Mouse (Mus musculus): Measurements from ENCODE around the gene Mlph. TPM values are rescaled to one million over a fixed set of nuclear protein-coding genes. Genes with fewer than 3 reads are reported as not detected.

Gene Mlph
- polyA plus RNA-seq, 1 experiment from 2014 or later = 3.0 TPM

DNA sequence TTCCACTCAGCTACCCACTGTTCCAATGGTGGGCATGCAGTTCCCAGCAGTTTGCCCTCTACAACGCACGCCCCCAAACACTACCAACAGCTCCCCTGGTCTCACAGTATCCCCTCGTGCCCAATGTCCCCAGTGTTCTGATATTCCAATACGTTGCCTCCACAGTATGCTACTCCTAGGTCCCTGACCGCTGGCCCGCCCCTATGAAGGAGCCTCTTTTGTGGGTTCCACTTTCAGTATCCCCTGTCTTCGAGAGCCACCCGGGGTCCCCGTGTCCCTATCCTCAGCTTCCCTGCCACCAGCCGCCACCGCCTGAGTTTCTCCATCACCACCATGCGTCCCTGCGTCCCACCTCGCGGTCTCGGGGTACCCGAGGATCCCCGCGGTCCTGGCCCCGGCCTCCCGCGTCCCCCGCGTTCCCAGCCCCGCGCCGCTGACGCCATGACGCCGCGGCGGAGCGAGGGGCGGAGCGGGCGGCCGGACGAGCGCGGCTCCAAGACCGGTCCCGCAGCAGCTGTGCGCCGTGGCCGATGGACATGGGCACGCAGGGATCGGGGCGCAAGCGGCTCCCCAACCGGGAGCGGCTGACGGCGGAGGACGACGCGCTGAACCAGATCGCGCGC, 83.5 kb downstream of the Mlph start, which contains the start of gene Lrrfip1:
Lrrfip1 (plus strand) TSS at position 470 of the 623 bp plus-strand sequence.
- no peak for TF ChIP-seq CTCF (IDR thresholded peaks at IDR 0.05; ENCODE audit: low read depth)
- Histone ChIP-seq H3K36me3 (ENCODE audit: control insufficient read depth, insufficient read depth) (no peaks in the 10 kb centered on the region), H3K4me3 (ENCODE audit: low read depth, low read length) (peak within 1 kb of the TSS; percentile 73), H3K9ac (ENCODE audit: low read depth, low read length) (peak within 1 kb of the TSS; percentile 72), H3K27me3 (replicated peaks; ENCODE audit: control insufficient read depth, insufficient read depth, low read length) (0 out of 2 replicates have a peak, but pooled peaks cover 4% of the 10 kb centered on the region), H3K9me3 (ENCODE audit: control insufficient read depth) (no peaks in the 10 kb centered on the region), H3K4me2 (replicated peaks; ENCODE audit: low read depth) (peak within 1 kb of the TSS; percentile 98), H3K27ac (ENCODE audit: low read depth, low read length) (no peak within 1 kb of the TSS), H3K4me1 (replicated peaks; ENCODE audit: control insufficient read depth, insufficient read depth, low read length) (no peaks in the 10 kb centered on the region; the same call in 1 of the 2 replicates)
- 2% methylated on average over 52 of the region's 59 CpGs for WGBS
- peak; percentile 69 for ATAC-seq

DNA sequence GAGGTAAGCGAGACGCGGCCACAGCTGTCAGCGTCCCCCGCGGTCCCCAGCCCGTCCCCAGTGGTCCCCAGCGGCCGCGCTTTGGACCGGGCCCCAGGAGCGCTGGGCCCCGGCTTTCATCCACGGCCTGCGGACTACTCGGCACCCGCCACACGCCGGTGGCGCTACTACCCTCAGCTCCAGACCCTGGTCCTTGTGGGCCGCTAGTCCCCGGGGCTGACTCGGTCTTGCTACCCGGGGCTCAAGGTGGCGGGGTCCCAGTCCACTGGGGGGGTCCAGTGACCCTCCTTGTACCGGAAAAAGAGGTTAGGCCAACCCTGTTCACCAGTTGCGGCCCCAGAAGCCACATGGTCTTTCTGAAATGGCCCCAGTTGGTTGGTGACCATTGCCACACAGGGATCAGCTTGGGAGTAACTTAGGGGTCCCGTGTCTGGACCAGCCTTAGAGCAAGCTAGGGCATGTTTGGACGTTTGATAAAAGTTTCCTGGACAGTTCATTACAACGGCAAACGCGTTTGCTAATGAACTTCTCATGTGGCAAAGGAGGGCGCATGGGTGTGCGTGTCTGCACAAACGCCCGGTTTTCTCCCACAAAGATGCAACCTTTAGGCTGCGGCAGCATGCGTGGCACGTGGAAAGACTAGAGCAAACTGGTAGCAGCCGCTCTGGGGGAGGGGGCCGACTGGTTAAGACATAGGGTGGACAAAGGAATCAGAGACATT, 84.2 kb downstream of the Mlph start:
- H3K36me3 ChIP-seq (ENCODE audit: control insufficient read depth, insufficient read depth) = no peaks in the 10 kb centered on the region
- ATAC-seq = peak; percentile 50; the same call in 1 of the 2 replicates
- peak overlapping the region; percentile 73 for H3K4me3 ChIP-seq (ENCODE audit: low read depth, low read length)
- 2% methylated on average over 41 of the region's 41 CpGs for WGBS
- no peaks in the 10 kb centered on the region for H3K9me3 ChIP-seq (ENCODE audit: control insufficient read depth)
- H3K9ac ChIP-seq (ENCODE audit: low read depth, low read length) = peak overlapping the region; percentile 72
- no peak overlapping the region for H3K27ac ChIP-seq (ENCODE audit: low read depth, low read length)
- no peaks in the 10 kb centered on the region; the same call in 1 of the 2 replicates for H3K4me1 ChIP-seq (replicated peaks; ENCODE audit: control insufficient read depth, insufficient read depth, low read length)
- 0 out of 2 replicates have a peak, but pooled peaks cover 4% of the 10 kb centered on the region for H3K27me3 ChIP-seq (replicated peaks; ENCODE audit: control insufficient read depth, insufficient read depth, low read length)
- TF ChIP-seq CTCF (IDR thresholded peaks at IDR 0.05; ENCODE audit: low read depth) = no peak
- H3K4me2 ChIP-seq (replicated peaks; ENCODE audit: low read depth) = peak overlapping the region; percentile 98

DNA sequence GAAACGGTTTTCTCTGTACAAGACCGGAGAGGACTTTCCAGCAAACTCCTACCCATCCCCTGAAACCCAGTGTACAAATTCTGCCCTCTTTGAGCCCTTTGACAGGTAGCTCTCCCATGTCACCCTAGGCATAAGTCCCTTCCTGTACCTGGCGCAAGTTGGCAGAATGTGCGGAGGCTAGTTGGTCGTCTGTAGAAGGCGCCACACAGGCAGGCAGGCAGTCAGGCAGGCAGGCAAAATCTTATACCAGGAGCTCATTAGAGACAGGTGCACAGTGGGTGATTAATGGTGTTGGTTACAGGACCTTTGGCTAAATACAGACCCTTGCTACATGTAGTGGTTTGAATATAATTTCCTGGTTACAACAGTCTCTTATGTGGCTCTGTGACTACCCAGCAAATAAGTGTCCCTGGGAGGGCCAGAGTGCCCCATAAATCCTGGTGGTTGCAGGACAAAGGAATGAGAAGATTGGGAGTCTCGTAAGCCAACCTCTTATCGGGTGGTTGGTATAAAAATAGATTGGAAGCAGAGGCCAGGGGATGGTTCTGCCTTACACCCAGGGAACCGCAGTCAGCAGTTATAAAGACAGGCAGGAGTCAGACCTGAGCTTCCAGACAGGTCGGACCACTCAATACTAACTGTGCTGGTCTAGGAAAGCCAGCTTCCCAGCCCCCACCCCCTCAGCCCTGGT, 85.2 kb downstream of the Mlph start:
- TF ChIP-seq CTCF (IDR thresholded peaks at IDR 0.05; ENCODE audit: low read depth) = no peak
- H3K9me3 ChIP-seq (ENCODE audit: control insufficient read depth) = no peaks in the 10 kb centered on the region
- no peak for ATAC-seq
- H3K9ac ChIP-seq (ENCODE audit: low read depth, low read length) = no peak overlapping the region
- 0 out of 2 replicates have a peak, but pooled peaks cover 4% of the 10 kb centered on the region for H3K27me3 ChIP-seq (replicated peaks; ENCODE audit: control insufficient read depth, insufficient read depth, low read length)
- H3K4me1 ChIP-seq (replicated peaks; ENCODE audit: control insufficient read depth, insufficient read depth, low read length) = no peaks in the 10 kb centered on the region; the same call in 1 of the 2 replicates
- WGBS = 56% methylated on average over 10 of the region's 10 CpGs
- H3K36me3 ChIP-seq (ENCODE audit: control insufficient read depth, insufficient read depth) = no peaks in the 10 kb centered on the region
- H3K4me3 ChIP-seq (ENCODE audit: low read depth, low read length) = peak overlapping the region; percentile 73; the same call in 1 of the 2 replicates
- H3K4me2 ChIP-seq (replicated peaks; ENCODE audit: low read depth) = peak overlapping the region; percentile 98
- no peak overlapping the region for H3K27ac ChIP-seq (ENCODE audit: low read depth, low read length)

Other genes starting within 250 kb of the Mlph start
- gene Col6a3, start 71.1 kb upstream of the Mlph start, polyA plus RNA-seq (2015; fragmentation: Nextera tagmentation; extraction: Ambion mirVana) = 31.5 and 33.3 TPM in 2 replicates
- gene Prlh, start 38.0 kb downstream of the Mlph start, polyA plus RNA-seq (2015; fragmentation: Nextera tagmentation; extraction: Ambion mirVana) = not detected in 2 replicates
- gene Rab17, start 54.6 kb downstream of the Mlph start, polyA plus RNA-seq (2015; fragmentation: Nextera tagmentation; extraction: Ambion mirVana) = 75.4 and 93.3 TPM in 2 replicates
- gene Lrrfip1, start 83.7 kb downstream of the Mlph start, polyA plus RNA-seq (2015; fragmentation: Nextera tagmentation; extraction: Ambion mirVana) = 79.2 and 85.3 TPM in 2 replicates
- 0.13 and 0.52 TPM in 2 replicates for gene Rbm44, start 230.0 kb downstream of the Mlph start, polyA plus RNA-seq (2015; fragmentation: Nextera tagmentation; extraction: Ambion mirVana)